Mouse (Mus musculus) thymus, adult 2 months (tissue): Measurements from ENCODE around the gene Snrpe. TPM values are rescaled to one million over a fixed set of nuclear protein-coding genes. Genes with fewer than 3 reads are reported as not detected.

Experiments used
- DNase-seq: peaks from one replicate; pipeline ENCODE4 v3.0.0; 2021
- H3K27ac ChIP-seq: fragments of 200-500 bp; 2 replicates; pipeline ENCODE4 v1.5.1; 2012; ENCODE audit warnings: low read length, control low read depth; ENCODE audit not compliant: control insufficient read depth, insufficient read depth
- H3K27me3 ChIP-seq: fragments of 200-500 bp; 2 replicates; pipeline ENCODE4 v1.6.1; 2012; ENCODE audit warnings: mild to moderate bottlenecking, low read length, moderate library complexity, mixed read lengths; ENCODE audit not compliant: control insufficient read depth, insufficient read depth
- H3K36me3 ChIP-seq: fragments of 200-500 bp; 2 replicates; pipeline ENCODE4 v1.6.1; 2012; ENCODE audit warnings: mild to moderate bottlenecking, low read length, moderate library complexity; ENCODE audit not compliant: control insufficient read depth, insufficient read depth
- H3K4me1 ChIP-seq: fragments of 200-500 bp; replicated peaks from 2 replicates; pipeline ENCODE4 v1.6.1; 2012; ENCODE audit warnings: low read length; ENCODE audit not compliant: control insufficient read depth, insufficient read depth
- H3K4me3 ChIP-seq: fragments of 200-500 bp; 2 replicates; pipeline ENCODE4 v1.5.1; 2012; ENCODE audit warnings: mild to moderate bottlenecking, low read length, control low read depth, moderate library complexity; ENCODE audit not compliant: control insufficient read depth, insufficient read depth
- CTCF ChIP-seq: fragments of 200-500 bp; IDR thresholded peaks from 2 replicates; pipeline ENCODE4 v1.5.1; 2012; ENCODE audit warnings: mild to moderate bottlenecking, control low read depth, low read length, moderate library complexity, borderline replicate concordance; ENCODE audit not compliant: control insufficient read depth, poor library complexity, insufficient read depth; ENCODE audit errors: extremely low read depth
- POLR2A ChIP-seq: fragments of 200-500 bp; IDR thresholded peaks from 2 replicates; pipeline ENCODE4 v1.6.1; 2012; ENCODE audit warnings: mild to moderate bottlenecking, low read length, control low read depth, moderate library complexity; ENCODE audit not compliant: control insufficient read depth, poor library complexity, insufficient read depth; ENCODE audit errors: extremely low read depth
- WGBS: fragments of 180-500 bp; shearing (Covaris S2); methylation state at CpG from one replicate; pipeline ENCODE4 v1.1.7; 2018; 5-methylcytosine and 5-hydroxymethylcytosine counted together
- polyA plus RNA-seq: library from polyadenylated mRNA; depleted of rRNA; stranded (reverse); fragments of >200 nt; gene quantifications from 2 replicates; pipeline ENCODE4 v1.2.3, GENCODE M21; 2012; rRNA removed

The Snrpe gene
- polyA plus RNA-seq: 81.6 and 108 TPM in 2 replicates

DNA sequence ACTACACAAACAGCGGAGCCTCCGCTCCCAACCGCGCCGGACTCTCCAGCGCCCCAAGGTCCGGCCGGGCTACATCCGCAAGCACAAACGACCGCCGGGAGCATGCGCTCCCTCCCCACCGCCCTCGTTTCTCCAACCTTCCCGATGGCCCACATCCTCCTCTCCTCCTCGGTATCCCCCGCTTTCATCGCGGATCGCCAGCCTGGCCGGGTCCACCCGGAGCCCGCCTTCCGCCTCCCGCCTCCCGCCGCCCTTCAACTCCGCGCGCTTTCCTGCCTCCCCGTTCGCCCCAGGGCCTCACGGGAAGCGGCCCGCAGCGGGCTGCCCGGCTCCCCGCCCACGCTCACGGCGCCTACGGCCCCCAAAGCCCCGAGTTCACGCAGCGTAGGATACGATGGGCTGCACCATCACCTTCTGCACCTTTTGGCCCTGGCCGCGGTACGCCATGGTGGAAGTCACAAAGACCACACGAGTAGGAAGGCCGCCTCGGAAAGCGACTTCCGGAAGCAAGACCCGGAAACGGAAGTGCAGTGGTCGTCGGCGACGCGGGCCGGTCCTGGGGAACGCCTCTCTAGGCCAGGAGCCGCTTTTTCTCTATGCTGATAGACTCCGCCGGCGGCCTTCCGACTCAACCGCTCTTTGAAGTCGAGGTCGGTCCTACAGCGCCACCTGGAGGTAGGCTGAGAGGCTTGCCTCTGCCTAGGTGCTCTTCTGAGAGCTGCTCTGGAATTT lies at the start of gene Snrpe:
TSS of gene Snrpe (minus strand) at position 521 of the 732 bp plus-strand sequence.
- peak; percentile 96 for TF ChIP-seq CTCF
- peak; percentile 63; the same call in 1 of the 2 replicates for TF ChIP-seq POLR2A
- H3K4me1 ChIP-seq: no peaks in the 10 kb centered on the region
- under 1% methylated on average over 72 of the region's 73 CpGs for WGBS
- no peaks in the 10 kb centered on the region for H3K27me3 ChIP-seq
- peak; percentile 95 for DNase-seq
- H3K36me3 ChIP-seq: peaks cover 35% of the 10 kb centered on the region
- H3K4me3 ChIP-seq: peak within 1 kb of the TSS; percentile 92
- no peak within 1 kb of the TSS for H3K27ac ChIP-seq

- DNase-seq: no peak
Observed at GRCm38 (mm10) chr1:133658878-133659277, 48.8 kb upstream of the Snrpe start.

GRCm38 (mm10) chr1:133656811-133657210 lies 46.7 kb upstream of the Snrpe start:
- DNase-seq: no peak
- Histone ChIP-seq H3K4me3 (no peak overlapping the region), H3K36me3 (peaks cover 18% of the 10 kb centered on the region; the same call in 1 of the 2 replicates), H3K27me3 (no peaks in the 10 kb centered on the region), H3K27ac (no peak overlapping the region), H3K4me1 (0 out of 2 replicates have a peak, but pooled peaks cover 3% of the 10 kb centered on the region)
- 94% methylated on average over 5 of the region's 5 CpGs for WGBS
- TF ChIP-seq POLR2A (no peak), CTCF (no peak)

More at GRCm38 (mm10) chr1:133658878-133659277, 48.8 kb upstream of the Snrpe start:
- no peak for TF ChIP-seq POLR2A
- TF ChIP-seq CTCF: no peak
- H3K27ac ChIP-seq: no peak overlapping the region
- 0 out of 2 replicates have a peak, but pooled peaks cover 3% of the 10 kb centered on the region for H3K4me1 ChIP-seq
- 95% methylated on average over 3 of the region's 3 CpGs for WGBS
- H3K27me3 ChIP-seq: no peaks in the 10 kb centered on the region
- H3K36me3 ChIP-seq: peaks cover 14% of the 10 kb centered on the region; the same call in 1 of the 2 replicates
- H3K4me3 ChIP-seq: no peak overlapping the region

- 100% methylated on average over 1 of the region's 1 CpGs for whole genome bisulfite sequencing
- no peaks in the 10 kb centered on the region for H3K4me1 ChIP-seq
- H3K27me3 ChIP-seq: no peaks in the 10 kb centered on the region
- TF ChIP-seq CTCF: no peak
- no peak for TF ChIP-seq POLR2A
- H3K27ac ChIP-seq: no peak overlapping the region
- peaks cover 15% of the 10 kb centered on the region; the same call in 1 of the 2 replicates for H3K36me3 ChIP-seq
- H3K4me3 ChIP-seq: no peak overlapping the region
- no peak for DNase-seq
Observed at GRCm38 (mm10) chr1:133653033-133653432, 42.9 kb upstream of the Snrpe start.

DNA sequence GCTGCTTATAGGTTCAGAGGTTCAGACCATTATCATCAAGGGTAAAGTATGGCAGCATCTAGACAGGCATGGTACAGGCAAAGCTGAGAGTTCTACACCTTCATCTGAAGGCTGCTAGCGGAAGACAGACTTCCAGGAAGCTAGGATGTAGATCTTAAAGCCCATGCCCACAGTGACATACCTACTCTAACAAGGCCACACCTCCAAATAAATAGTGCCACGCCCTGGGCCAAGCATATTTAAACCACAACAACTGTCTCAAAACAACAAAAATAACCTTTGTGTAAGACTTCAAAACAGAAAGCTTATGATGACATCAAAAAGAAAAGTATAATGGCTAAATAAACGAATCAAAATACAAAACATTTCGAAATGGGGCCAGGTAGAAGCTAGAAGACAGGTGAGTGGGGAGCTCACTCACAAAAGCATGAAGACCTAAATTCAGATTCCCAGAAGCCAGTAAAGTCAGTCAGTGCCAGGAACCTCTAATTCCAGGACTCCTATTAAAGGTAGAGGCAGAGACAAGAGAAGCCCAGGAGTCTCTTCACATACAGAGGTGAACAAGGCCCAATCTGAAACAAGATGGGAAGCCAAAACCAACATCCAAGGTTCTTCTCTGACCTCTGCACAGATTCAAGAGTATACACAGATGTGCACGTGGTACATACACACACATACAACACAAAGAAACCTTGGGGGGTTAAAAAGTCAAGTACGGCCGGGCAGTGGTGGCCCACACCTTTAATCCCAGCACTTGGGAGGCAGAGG lies 40.4 kb upstream of the Snrpe start:
- TF ChIP-seq POLR2A: no peak
- TF ChIP-seq CTCF: no peak
- peaks cover 26% of the 10 kb centered on the region for H3K36me3 ChIP-seq
- no peak for DNase-seq
- no peaks in the 10 kb centered on the region for H3K4me1 ChIP-seq
- H3K27me3 ChIP-seq: no peaks in the 10 kb centered on the region
- 95% methylated on average over 7 of the region's 7 CpGs for WGBS
- H3K27ac ChIP-seq: no peak overlapping the region
- H3K4me3 ChIP-seq: no peak overlapping the region

- 96% methylated on average over 5 of the region's 5 CpGs for WGBS
- Histone ChIP-seq H3K4me1 (no peaks in the 10 kb centered on the region), H3K36me3 (peaks cover 68% of the 10 kb centered on the region), H3K27ac (no peak overlapping the region), H3K4me3 (no peak overlapping the region), H3K27me3 (no peaks in the 10 kb centered on the region)
- TF ChIP-seq CTCF: no peak
- no peak for DNase-seq
Observed at GRCm38 (mm10) chr1:133645652-133646051, 35.6 kb upstream of the Snrpe start.

DNA sequence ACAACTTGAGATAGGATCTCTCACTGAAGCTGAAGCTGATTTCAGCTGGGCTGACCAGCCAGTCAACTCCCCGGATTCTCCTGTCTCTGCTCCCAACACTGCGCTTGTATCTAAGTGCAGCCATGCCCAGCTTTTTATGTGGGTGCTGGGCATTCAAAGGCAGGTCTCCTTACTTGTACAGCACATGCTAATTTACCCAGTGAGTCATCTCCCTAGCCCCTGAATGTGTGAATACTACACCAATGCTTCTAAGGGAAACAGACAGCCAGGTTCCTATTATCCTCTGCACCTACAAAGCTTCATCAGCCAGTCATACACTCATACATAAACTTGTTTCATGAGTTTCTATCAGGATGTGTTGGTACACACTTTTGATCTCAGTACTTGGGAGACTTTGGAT lies 31.1 kb upstream of the Snrpe start:
- Histone ChIP-seq H3K4me1 (no peaks in the 10 kb centered on the region), H3K27ac (no peak overlapping the region), H3K36me3 (peaks cover 98% of the 10 kb centered on the region), H3K4me3 (no peak overlapping the region), H3K27me3 (no peaks in the 10 kb centered on the region)
- no peak for TF ChIP-seq CTCF
- WGBS: 95% methylated on average over 2 of the region's 2 CpGs
- DNase-seq: no peak
